Mouse (Mus musculus) erythroblast, adult 5-6 weeks (primary cell): ENCODE results near the gene Gm20388. TPM values are rescaled to one million over a fixed set of nuclear protein-coding genes. Genes with fewer than 3 reads are reported as not detected.

Experiments
- ATAC-seq: replicated peaks from 2 replicates; pipeline ENCODE4 v1.8.0; 2016; ENCODE audit warnings: moderate number of reproducible peaks, mild to moderate bottlenecking, moderate TSS enrichment, inconsistent platforms; ENCODE audit not compliant: poor library complexity, low FRiP score, severe bottlenecking
- total RNA-seq, 2 experiments: library from RNA; stranded (forward) in 1 of 2; stranded (reverse) in 1 of 2; fragments of 150-400 nt in 1 of 2; fragments of 200-764, 138-1000 nt in 1 of 2; gene quantifications; 2 replicates each; pipeline versions ENCODE4 v1.2.3 to v1.2.4; 2015 to 2017; ENCODE audit warnings: low replicate concordance in 2 of 2

Gm20388 gene
- total RNA-seq, 2 experiments from 2014 or later: 2.9 to 7.8 TPM

GRCm38 (mm10) chr8:120959470-120959891 is 1048.8 kb downstream of the Gm20388 start:
- no peak for ATAC-seq

- no peak for ATAC-seq
These were observed 1052.2 kb downstream of the Gm20388 start for GRCm38 (mm10) chr8:120962606-120963380.

- ATAC-seq: no peak
These were observed 1055.9 kb downstream of the Gm20388 start for GRCm38 (mm10) chr8:120966557-120966956.

GRCm38 (mm10) chr8:120968308-120968707 is 1057.7 kb downstream of the Gm20388 start:
- no peak for ATAC-seq

GRCm38 (mm10) chr8:120970346-120970745 is 1059.7 kb downstream of the Gm20388 start:
- no peak for ATAC-seq

- no peak for ATAC-seq
These were observed 1061.2 kb downstream of the Gm20388 start for GRCm38 (mm10) chr8:120971691-120972469.

- no peak for ATAC-seq
These were observed 1062.4 kb downstream of the Gm20388 start for GRCm38 (mm10) chr8:120973046-120973445.

GRCm38 (mm10) chr8:120977131-120977530 is 1066.5 kb downstream of the Gm20388 start:
- ATAC-seq: no peak

- ATAC-seq: no peak
These were observed 1068.6 kb downstream of the Gm20388 start for GRCm38 (mm10) chr8:120979210-120979609.

- no peak for ATAC-seq
These were observed 1070.3 kb downstream of the Gm20388 start for GRCm38 (mm10) chr8:120980948-120981347.

- no peak for ATAC-seq
These were observed 1074.2 kb downstream of the Gm20388 start for GRCm38 (mm10) chr8:120984888-120985287.

- no peak for ATAC-seq
These were observed 1075.4 kb downstream of the Gm20388 start for GRCm38 (mm10) chr8:120986022-120986421.

- no peak for ATAC-seq
These were observed 1083.1 kb downstream of the Gm20388 start for GRCm38 (mm10) chr8:120993738-120994137.

GRCm38 (mm10) chr8:120995424-120995823 is 1084.8 kb downstream of the Gm20388 start:
- no peak for ATAC-seq

- no peak for ATAC-seq
These were observed 1086.4 kb downstream of the Gm20388 start for GRCm38 (mm10) chr8:120996905-120997581.

- ATAC-seq: no peak
These were observed 1087.3 kb downstream of the Gm20388 start for GRCm38 (mm10) chr8:120997926-120998325.

GRCm38 (mm10) chr8:120998966-120999365 is 1088.3 kb downstream of the Gm20388 start:
- no peak for ATAC-seq

GRCm38 (mm10) chr8:121001951-121002350 is 1091.3 kb downstream of the Gm20388 start:
- no peak for ATAC-seq

GRCm38 (mm10) chr8:121002871-121003539 is 1092.4 kb downstream of the Gm20388 start:
- no peak for ATAC-seq

- ATAC-seq: no peak
These were observed 1093.0 kb downstream of the Gm20388 start for GRCm38 (mm10) chr8:121003639-121004038.
